8 mouse cellular contexts compared by ENCODE assay signal in the genomic region with DNA sequence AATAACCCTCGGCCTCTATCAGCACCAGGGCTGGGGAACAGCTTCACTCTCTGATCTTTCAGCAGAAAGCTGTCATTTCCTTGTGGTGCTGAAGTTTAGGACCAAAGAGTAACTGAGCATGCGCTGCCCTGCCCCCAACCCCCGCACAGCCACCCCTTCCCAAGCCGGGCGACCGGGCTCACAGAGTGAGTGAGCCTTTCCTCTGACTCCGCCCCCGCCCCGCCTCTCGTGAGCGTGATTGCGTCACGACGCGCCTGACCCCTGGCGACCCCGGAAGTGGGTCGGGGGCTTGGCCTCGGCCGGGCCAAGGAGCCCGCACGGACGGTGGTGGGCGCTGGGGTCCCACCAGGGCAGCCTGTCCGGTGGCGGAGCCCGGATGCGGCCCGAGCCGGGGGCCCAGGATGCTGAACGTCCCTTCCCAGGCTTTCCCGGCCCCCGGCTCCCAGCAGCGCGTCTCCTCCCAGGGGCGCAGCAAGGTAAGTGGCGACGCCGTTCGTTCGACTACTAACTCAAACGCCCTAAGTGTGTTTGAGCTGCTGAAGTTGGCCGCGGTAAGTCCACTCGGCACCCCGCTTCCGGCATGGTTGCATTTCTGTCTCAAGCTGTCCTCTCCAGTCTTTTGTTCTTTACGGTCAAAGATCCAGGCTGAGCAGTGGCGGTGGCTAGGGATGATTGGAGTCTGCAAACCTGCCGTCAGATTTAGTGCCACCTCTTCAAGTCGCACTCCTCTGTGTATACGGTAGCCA. TPM values are rescaled to one million over a fixed set of nuclear protein-coding genes. Genes with fewer than 3 reads are reported as not detected.
DNase-seq lines count a peak whose midpoint lies in the region; ATAC-seq lines count a peak whose summit lies in the region.

A gene (plus strand): TSS at position 237 of the 746 bp plus-strand sequence.

- no peaks in the 10 kb centered on the region for H3K9me3 ChIP-seq in forebrain, embryonic 14.5 days (replicated peaks; ENCODE audit: control insufficient read depth, low read length)
- H3K9me3 ChIP-seq in neural tube, embryonic 15.5 days (replicated peaks): no peaks in the 10 kb centered on the region

- intact Hi-C loops in heart, postnatal 14 days (cut with DNase I): no loop called here

- ATAC-seq in forebrain, embryonic 14.5 days: peak; percentile 99
- ATAC-seq in neural tube, embryonic 15.5 days (ENCODE audit: low FRiP score): peak; percentile 99

- peak; percentile 98 for DNase-seq in ES-CJ7 (ENCODE audit: low read depth, low spot score)
- DNase-seq in cerebellum, adult 11 months: peak; percentile 93
- DNase-seq in forebrain, embryonic 14.5 days (ENCODE audit: low spot score): peak; percentile 98
- peak; percentile 96 to 97 for DNase-seq in heart, postnatal 14 days
- DNase-seq in layer of hippocampus, adult 11-12 months (ENCODE audit: low spot score): peak; percentile 96
- peak; percentile 94 to 96 for DNase-seq in lung, adult 18-20 months
- peak; percentile 95 for DNase-seq in testis, postnatal 14 days (ENCODE audit: low spot score)

- peak within 1 kb of the TSS; percentile 68 for H3K4me3 ChIP-seq in forebrain, embryonic 14.5 days (ENCODE audit: low read depth, low read length)
- peak within 1 kb of the TSS; percentile 55 for H3K4me3 ChIP-seq in neural tube, embryonic 15.5 days (replicated peaks)

- H3K27me3 ChIP-seq in forebrain, embryonic 14.5 days (replicated peaks; ENCODE audit: control insufficient read depth, insufficient read depth, low read length): no peaks in the 10 kb centered on the region
- peaks cover 3% of the 10 kb centered on the region; the same call in 1 of the 2 replicates for H3K27me3 ChIP-seq in neural tube, embryonic 15.5 days (replicated peaks)

- whole genome bisulfite sequencing in forebrain, embryonic 14.5 days: under 1% methylated on average over 51 of the region's 52 CpGs
- WGBS in neural tube, embryonic 15.5 days: under 1% methylated on average over 52 of the region's 52 CpGs

- no peaks in the 10 kb centered on the region for H3K36me3 ChIP-seq in forebrain, embryonic 14.5 days (ENCODE audit: control insufficient read depth, insufficient read depth, low read length)
- H3K36me3 ChIP-seq in neural tube, embryonic 15.5 days: no peaks in the 10 kb centered on the region

- H3K9ac ChIP-seq in forebrain, embryonic 14.5 days (ENCODE audit: low read length): peak within 1 kb of the TSS; percentile 77
- H3K9ac ChIP-seq in neural tube, embryonic 15.5 days (replicated peaks): peak within 1 kb of the TSS; percentile 60

- peak within 1 kb of the TSS; percentile 53 for H3K4me2 ChIP-seq in forebrain, embryonic 14.5 days (ENCODE audit: low read length)
- peak within 1 kb of the TSS; percentile 63 for H3K4me2 ChIP-seq in neural tube, embryonic 15.5 days

- H3K4me1 ChIP-seq in forebrain, embryonic 14.5 days (ENCODE audit: control insufficient read depth, insufficient read depth, low read length): peaks cover 7% of the 10 kb centered on the region
- H3K4me1 ChIP-seq in neural tube, embryonic 15.5 days: peaks cover 25% of the 10 kb centered on the region

- H3K27ac ChIP-seq in forebrain, embryonic 14.5 days (ENCODE audit: low read depth, low read length): peak within 1 kb of the TSS; percentile 64
- peak within 1 kb of the TSS; percentile 69 for H3K27ac ChIP-seq in neural tube, embryonic 15.5 days (replicated peaks)

RNA-seq across cellular contexts. Expression of the gene that starts here (rescaled TPM):
- polyA plus RNA-seq in forebrain, embryonic 14.5 days (2014; fragmentation: Nextera tagmentation; extraction: Ambion mirVana): 70.4 and 75.7 TPM in 2 replicates
- 10 to 100 TPM; 26.3 to 29.0 TPM for total RNA-seq in heart, postnatal 14 days (2021)
- 59.6 and 62.3 TPM in 2 replicates for polyA plus RNA-seq in neural tube, embryonic 15.5 days (2015; fragmentation: Nextera tagmentation; extraction: Ambion mirVana)

Comparison
In these comparisons a context has a peak if more than half of its experiments do, and no peak if none do; other contexts are left out.
1. Peak in every context shown above with its lines: DNase-seq, ATAC-seq, H3K4me3 ChIP-seq and H3K27ac ChIP-seq.